Mouse (Mus musculus): Measurements from ENCODE around the gene Rab40c. TPM values are rescaled to one million over a fixed set of nuclear protein-coding genes. Genes with fewer than 3 reads are reported as not detected.

Gene Rab40c
- polyA plus RNA-seq, 1 experiment from 2014 or later: 19.3 TPM

GRCm38 (mm10) chr17:25867509-25867835 lies 52.1 kb downstream of the Rab40c start:
- TF ChIP-seq EP300 (IDR thresholded peaks at IDR 0.05): no peak
- Histone ChIP-seq H3K36me3 (ENCODE audit: insufficient read depth, low read length) (no peaks in the 10 kb centered on the region), H3K4me3 (ENCODE audit: low read depth, low read length) (no peak overlapping the region), H3K27ac (ENCODE audit: low read length) (no peak overlapping the region), H3K9ac (replicated peaks; ENCODE audit: low read depth) (0 out of 2 replicates have a peak overlapping the region, but pooled peaks have one; percentile 19), H3K27me3 (replicated peaks; ENCODE audit: insufficient read depth, low read length) (no peaks in the 10 kb centered on the region), H3K9me3 (ENCODE audit: low read length) (no peaks in the 10 kb centered on the region), H3K4me1 (ENCODE audit: insufficient read depth, low read depth, low read length) (no peaks in the 10 kb centered on the region), H3K4me2 (replicated peaks; ENCODE audit: low read depth, low read length) (peak overlapping the region; percentile 98)
- WGBS: 9% methylated on average over 7 of the region's 7 CpGs
- peak; percentile 35 for DNase-seq (ENCODE audit: low spot score)
- ATAC-seq: peak; percentile 1; the same call in 1 of the 2 replicates

GRCm38 (mm10) chr17:25866172-25866571 lies 53.4 kb downstream of the Rab40c start:
- Histone ChIP-seq H3K4me2 (replicated peaks; ENCODE audit: low read depth, low read length) (no peak overlapping the region), H3K9ac (replicated peaks; ENCODE audit: low read depth) (no peak overlapping the region), H3K4me1 (ENCODE audit: insufficient read depth, low read depth, low read length) (no peaks in the 10 kb centered on the region; the same call in 1 of the 2 replicates), H3K36me3 (ENCODE audit: insufficient read depth, low read length) (no peaks in the 10 kb centered on the region), H3K27me3 (replicated peaks; ENCODE audit: insufficient read depth, low read length) (no peaks in the 10 kb centered on the region), H3K27ac (ENCODE audit: low read length) (no peak overlapping the region), H3K9me3 (ENCODE audit: low read length) (no peaks in the 10 kb centered on the region), H3K4me3 (ENCODE audit: low read depth, low read length) (no peak overlapping the region)
- DNase-seq (ENCODE audit: low spot score) (no peak), ATAC-seq (no peak)
- TF ChIP-seq EP300 (IDR thresholded peaks at IDR 0.05) (no peak), CTCF (IDR thresholded peaks at IDR 0.05) (no peak)
- whole genome bisulfite sequencing: 84% methylated on average over 3 of the region's 3 CpGs

DNA sequence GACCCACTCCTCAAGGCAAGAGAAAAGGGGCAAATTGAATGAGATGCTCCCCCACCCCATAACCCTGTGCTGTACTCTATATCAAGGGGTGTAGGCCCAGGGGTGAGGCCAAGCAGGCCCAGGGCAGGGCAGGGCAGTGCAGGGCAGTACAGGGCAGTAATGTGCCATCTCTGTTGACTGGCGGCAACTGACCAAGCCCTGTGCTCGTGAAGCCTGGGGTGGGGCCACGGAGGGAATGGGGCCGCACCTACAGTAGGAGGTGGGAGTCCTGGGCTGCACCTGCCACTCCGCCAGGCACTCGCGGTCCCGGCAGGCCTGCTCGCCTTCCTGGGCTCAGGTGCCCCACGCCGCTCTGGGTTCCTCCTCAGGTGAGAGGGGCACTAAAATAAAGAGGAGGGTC lies 54.2 kb downstream of the Rab40c start:
- Histone ChIP-seq H3K4me3 (ENCODE audit: low read depth, low read length) (no peak overlapping the region), H3K27ac (ENCODE audit: low read length) (no peak overlapping the region), H3K27me3 (replicated peaks; ENCODE audit: insufficient read depth, low read length) (no peaks in the 10 kb centered on the region), H3K36me3 (ENCODE audit: insufficient read depth, low read length) (no peaks in the 10 kb centered on the region), H3K9ac (replicated peaks; ENCODE audit: low read depth) (no peak overlapping the region), H3K4me1 (ENCODE audit: insufficient read depth, low read depth, low read length) (peaks cover 4% of the 10 kb centered on the region; the same call in 1 of the 2 replicates), H3K4me2 (replicated peaks; ENCODE audit: low read depth, low read length) (no peak overlapping the region), H3K9me3 (ENCODE audit: low read length) (no peaks in the 10 kb centered on the region)
- 84% methylated on average over 11 of the region's 11 CpGs for WGBS
- ATAC-seq (no peak), DNase-seq (ENCODE audit: low spot score) (no peak)
- TF ChIP-seq CTCF (IDR thresholded peaks at IDR 0.05) (no peak), EP300 (IDR thresholded peaks at IDR 0.05) (no peak)

GRCm38 (mm10) chr17:25864311-25864710 lies 55.2 kb downstream of the Rab40c start:
- no peak overlapping the region for H3K9ac ChIP-seq (replicated peaks; ENCODE audit: low read depth)
- H3K27ac ChIP-seq (ENCODE audit: low read length): no peak overlapping the region
- peaks cover 4% of the 10 kb centered on the region; the same call in 1 of the 2 replicates for H3K4me1 ChIP-seq (ENCODE audit: insufficient read depth, low read depth, low read length)
- H3K27me3 ChIP-seq (replicated peaks; ENCODE audit: insufficient read depth, low read length): no peaks in the 10 kb centered on the region
- no peak for TF ChIP-seq CTCF (IDR thresholded peaks at IDR 0.05)
- TF ChIP-seq EP300 (IDR thresholded peaks at IDR 0.05): no peak
- ATAC-seq (no peak), DNase-seq (ENCODE audit: low spot score) (no peak)
- no peak overlapping the region for H3K4me2 ChIP-seq (replicated peaks; ENCODE audit: low read depth, low read length)
- H3K9me3 ChIP-seq (ENCODE audit: low read length): no peaks in the 10 kb centered on the region
- no peak overlapping the region for H3K4me3 ChIP-seq (ENCODE audit: low read depth, low read length)
- 91% methylated on average over 14 of the region's 14 CpGs for WGBS
- no peaks in the 10 kb centered on the region for H3K36me3 ChIP-seq (ENCODE audit: insufficient read depth, low read length)

DNA sequence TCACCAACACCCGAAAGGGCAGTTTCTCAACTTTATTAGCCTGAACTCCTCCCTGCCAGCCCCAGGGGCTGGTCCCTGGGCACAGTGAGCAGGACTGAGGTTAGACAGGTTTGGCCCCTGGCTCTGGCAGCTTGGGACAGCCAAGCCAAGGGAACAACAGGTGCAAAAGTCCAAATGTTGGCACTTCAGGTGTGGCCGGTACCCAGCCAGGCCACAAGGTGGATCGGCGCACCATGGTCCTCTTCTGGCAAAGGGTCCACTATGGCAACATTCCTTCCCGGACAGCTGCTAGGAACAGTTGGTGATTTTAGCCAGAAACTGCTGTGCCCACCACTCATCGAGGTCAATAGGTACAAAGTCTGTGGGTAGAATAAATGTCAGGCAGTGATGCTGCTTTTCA lies 55.8 kb downstream of the Rab40c start:
- DNase-seq (ENCODE audit: low spot score) (no peak), ATAC-seq (no peak)
- no peak overlapping the region for H3K27ac ChIP-seq (ENCODE audit: low read length)
- no peak overlapping the region for H3K4me2 ChIP-seq (replicated peaks; ENCODE audit: low read depth, low read length)
- H3K27me3 ChIP-seq (replicated peaks; ENCODE audit: insufficient read depth, low read length): no peaks in the 10 kb centered on the region
- H3K4me1 ChIP-seq (ENCODE audit: insufficient read depth, low read depth, low read length): peaks cover 4% of the 10 kb centered on the region; the same call in 1 of the 2 replicates
- no peak overlapping the region for H3K9ac ChIP-seq (replicated peaks; ENCODE audit: low read depth)
- H3K9me3 ChIP-seq (ENCODE audit: low read length): no peaks in the 10 kb centered on the region
- H3K36me3 ChIP-seq (ENCODE audit: insufficient read depth, low read length): no peaks in the 10 kb centered on the region
- WGBS: 84% methylated on average over 6 of the region's 6 CpGs
- TF ChIP-seq EP300 (IDR thresholded peaks at IDR 0.05) (no peak), CTCF (IDR thresholded peaks at IDR 0.05) (no peak)
- no peak overlapping the region for H3K4me3 ChIP-seq (ENCODE audit: low read depth, low read length)

DNA sequence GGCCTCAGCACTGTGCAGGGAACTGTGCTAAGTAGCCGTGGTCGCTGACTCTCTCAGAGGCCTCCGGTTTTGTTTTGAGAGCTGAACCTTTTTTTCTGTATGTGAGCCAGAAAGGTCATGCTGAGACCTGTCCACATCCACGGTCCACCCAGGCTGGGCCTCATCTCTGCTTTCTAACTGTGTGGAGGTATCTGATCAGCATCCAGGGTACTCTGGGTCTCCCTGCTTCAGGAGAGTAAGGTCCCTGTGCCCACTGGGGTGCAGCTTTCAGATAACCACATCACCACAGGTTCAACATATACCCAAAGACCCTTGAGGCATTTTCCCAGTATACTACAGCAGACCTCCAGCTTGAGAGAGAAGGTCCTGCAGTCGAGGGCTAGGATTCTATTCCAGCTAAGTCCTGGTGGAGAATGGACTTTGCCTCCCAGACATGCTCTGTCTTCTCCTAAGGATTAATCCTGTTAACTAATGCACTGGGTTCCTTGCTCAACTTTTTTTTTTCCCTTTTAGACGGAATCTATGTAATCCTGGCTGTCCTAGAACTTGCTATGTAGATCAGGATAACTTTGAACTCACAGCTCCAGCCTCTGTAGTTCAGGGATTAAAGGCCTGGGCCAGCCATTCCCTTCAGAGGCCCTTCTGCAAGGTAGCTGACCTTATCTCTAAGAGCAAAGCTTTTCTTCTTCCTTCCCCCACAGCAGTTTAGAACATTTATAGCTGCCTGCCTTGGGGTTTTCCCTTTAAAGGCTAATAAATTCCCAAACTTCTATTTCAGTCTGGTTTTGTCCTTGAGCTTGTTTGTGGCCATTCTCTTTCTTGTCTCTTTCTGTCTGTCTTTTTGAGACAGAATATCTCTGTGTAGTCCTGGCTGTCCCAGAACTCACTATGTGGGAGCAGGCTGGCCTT lies 57.6 kb downstream of the Rab40c start:
- TF ChIP-seq EP300 (IDR thresholded peaks at IDR 0.05): no peak
- no peak for TF ChIP-seq CTCF (IDR thresholded peaks at IDR 0.05)
- peak overlapping the region; percentile 71 for H3K27ac ChIP-seq (ENCODE audit: low read length)
- WGBS: 11% methylated on average over 6 of the region's 6 CpGs
- no peaks in the 10 kb centered on the region for H3K9me3 ChIP-seq (ENCODE audit: low read length)
- DNase-seq (ENCODE audit: low spot score) (no peak), ATAC-seq (no peak; the same call in 1 of the 2 replicates)
- peak overlapping the region; percentile 92 for H3K4me2 ChIP-seq (replicated peaks; ENCODE audit: low read depth, low read length)
- H3K36me3 ChIP-seq (ENCODE audit: insufficient read depth, low read length): no peaks in the 10 kb centered on the region
- peak overlapping the region; percentile 55 for H3K9ac ChIP-seq (replicated peaks; ENCODE audit: low read depth)
- no peaks in the 10 kb centered on the region for H3K27me3 ChIP-seq (replicated peaks; ENCODE audit: insufficient read depth, low read length)
- peaks cover 4% of the 10 kb centered on the region; the same call in 1 of the 2 replicates for H3K4me1 ChIP-seq (ENCODE audit: insufficient read depth, low read depth, low read length)
- H3K4me3 ChIP-seq (ENCODE audit: low read depth, low read length): peak overlapping the region; percentile 58

All from lung, postnatal 0 days (tissue).